Mouse (Mus musculus) forelimb bud, embryonic 11.5 days (tissue): ENCODE results near the gene Olfr552.
"Not testable (repeated sequence)": the region's sequence is repeated elsewhere in the genome, so short reads cannot be mapped to it uniquely, and the experiment has no call there.

Source experiments
- DNase-seq: peaks from one replicate; pipeline ENCODE4 v3.0.0-alpha.2; 2012; ENCODE audit warnings: low read depth, low spot score

Gene Olfr552

GRCm38 (mm10) chr7:102597378-102598031 is at the start of gene Olfr552:
TSS of gene Olfr552 (plus strand) at chr7:102597770.
- DNase-seq = no peak

GRCm38 (mm10) chr7:102549570-102549969 is 48.0 kb upstream of the Olfr552 start, which contains the start of gene Olfr549:
TSS of gene Olfr549 (plus strand) at chr7:102549870.
- DNase-seq = no peak

- no peak for DNase-seq
These were observed 44.3 kb upstream of the Olfr552 start for GRCm38 (mm10) chr7:102553279-102553678.

- DNase-seq = peak; percentile 64
These were observed 32.3 kb upstream of the Olfr552 start, which contains the start of gene Trim21 for GRCm38 (mm10) chr7:102564999-102565997. TSS of gene Trim21 (minus strand) at chr7:102565486.

- DNase-seq = no peak
These were observed 31.4 kb upstream of the Olfr552 start for GRCm38 (mm10) chr7:102566219-102566618.

GRCm38 (mm10) chr7:102571142-102571541 is 26.4 kb upstream of the Olfr552 start, which contains the start of gene Olfr550:
TSS of gene Olfr550 (plus strand) at chr7:102571442.
- DNase-seq = no peak

- DNase-seq = no peak
These were observed 24.3 kb upstream of the Olfr552 start for GRCm38 (mm10) chr7:102573174-102573830.

- no peak for DNase-seq
These were observed 21.6 kb upstream of the Olfr552 start for GRCm38 (mm10) chr7:102575998-102576397.

GRCm38 (mm10) chr7:102591786-102592185 is 5.8 kb upstream of the Olfr552 start, which contains the start of gene Olfr551:
TSS of gene Olfr551 (minus strand) at chr7:102591886.
- DNase-seq = no peak

- no peak for DNase-seq
These were observed 20.5 kb downstream of the Olfr552 start, which contains the start of gene Olfr553 for GRCm38 (mm10) chr7:102618118-102618517. TSS of gene Olfr553 (minus strand) at chr7:102618218.

GRCm38 (mm10) chr7:102619608-102620007 is 22.0 kb downstream of the Olfr552 start:
- no peak for DNase-seq

GRCm38 (mm10) chr7:102620368-102620767 is 22.8 kb downstream of the Olfr552 start:
- not testable (repeated sequence) for DNase-seq

GRCm38 (mm10) chr7:102636665-102637064 is 39.1 kb downstream of the Olfr552 start:
- DNase-seq = peak; percentile 3

GRCm38 (mm10) chr7:102638132-102638531 is 40.6 kb downstream of the Olfr552 start, which contains the start of gene Olfr554:
TSS of gene Olfr554 (plus strand) at chr7:102638432.
- no peak for DNase-seq

- not testable (repeated sequence) for DNase-seq
These were observed 47.4 kb downstream of the Olfr552 start for GRCm38 (mm10) chr7:102644945-102645344.
